Mouse (Mus musculus) bone marrow, adult 2 months (tissue): ENCODE measurements around the gene Tas2r117. TPM values are rescaled to one million over a fixed set of nuclear protein-coding genes. Genes with fewer than 3 reads are reported as not detected.

Experiments used
- H3K27ac ChIP-seq: fragments of 200-500 bp; 2 replicates; pipeline ENCODE4 v1.5.1; 2012; ENCODE audit warnings: low read depth, mild to moderate bottlenecking, control low read depth, inconsistent platforms, low read length; ENCODE audit not compliant: control insufficient read depth, poor library complexity, insufficient read depth
- H3K4me1 ChIP-seq: fragments of 200-500 bp; 2 replicates; pipeline ENCODE4 v1.6.1; 2011; ENCODE audit warnings: low read length; ENCODE audit not compliant: control insufficient read depth, insufficient read depth
- H3K4me3 ChIP-seq: fragments of 200-500 bp; replicated peaks from 2 replicates; pipeline ENCODE3; 2011; ENCODE audit warnings: mild to moderate bottlenecking, low read depth, low read length, control low read depth; ENCODE audit not compliant: control insufficient read depth
- CTCF ChIP-seq: fragments of 200-500 bp; IDR thresholded peaks from 2 replicates; pipeline ENCODE4 v1.5.1; 2011; ENCODE audit warnings: low read length, control low read depth; ENCODE audit not compliant: control insufficient read depth, insufficient read depth
- POLR2A ChIP-seq: fragments of 200-500 bp; IDR thresholded peaks from 2 replicates; pipeline ENCODE4 v1.6.1; 2011; ENCODE audit warnings: low read depth, mild to moderate bottlenecking, control low read depth, low read length, borderline replicate concordance; ENCODE audit not compliant: control insufficient read depth
- WGBS: fragments of 180-500 bp; shearing (Covaris S2); methylation state at CpG from one replicate; pipeline ENCODE4 v1.1.7; 2018; 5-methylcytosine and 5-hydroxymethylcytosine counted together
- polyA plus RNA-seq: library from polyadenylated mRNA; stranded (reverse); fragments of >200 nt; gene quantifications from 2 replicates; pipeline ENCODE4 v1.2.4, GENCODE M21; 2011; ENCODE audit warnings: low replicate concordance; ENCODE audit not compliant: missing spikeins, insufficient read depth, insufficient read length

The Tas2r117 gene
- polyA plus RNA-seq = not detected in 2 replicates

DNA sequence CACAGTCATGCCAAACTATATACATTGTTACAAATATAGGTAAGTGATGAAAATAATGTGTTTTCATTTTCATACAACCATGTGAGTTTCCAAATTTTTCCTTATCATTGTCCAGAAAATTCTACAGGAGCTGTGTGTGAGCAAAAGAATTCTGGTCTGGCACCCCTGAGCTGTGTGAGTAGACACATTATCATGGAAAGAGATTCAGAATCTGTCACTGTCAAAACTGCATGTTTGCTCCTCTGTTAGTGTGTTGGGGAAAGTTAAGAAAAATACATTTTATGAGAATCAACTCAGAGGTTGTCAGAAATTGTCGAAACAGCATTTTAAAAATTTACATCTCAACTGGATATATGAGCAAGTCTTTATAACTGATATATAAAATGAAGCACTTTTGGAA, at the start of gene Tas2r117:
Gene Tas2r117, plus strand, starts transcription at position 301 of the 400 bp plus-strand sequence.
- 74% methylated on average over 1 of the region's 1 CpGs for WGBS
- Histone ChIP-seq H3K4me3 (no peak within 1 kb of the TSS), H3K27ac (no peak within 1 kb of the TSS), H3K4me1 (no peaks in the 10 kb centered on the region)
- TF ChIP-seq CTCF (no peak), POLR2A (no peak)

DNA sequence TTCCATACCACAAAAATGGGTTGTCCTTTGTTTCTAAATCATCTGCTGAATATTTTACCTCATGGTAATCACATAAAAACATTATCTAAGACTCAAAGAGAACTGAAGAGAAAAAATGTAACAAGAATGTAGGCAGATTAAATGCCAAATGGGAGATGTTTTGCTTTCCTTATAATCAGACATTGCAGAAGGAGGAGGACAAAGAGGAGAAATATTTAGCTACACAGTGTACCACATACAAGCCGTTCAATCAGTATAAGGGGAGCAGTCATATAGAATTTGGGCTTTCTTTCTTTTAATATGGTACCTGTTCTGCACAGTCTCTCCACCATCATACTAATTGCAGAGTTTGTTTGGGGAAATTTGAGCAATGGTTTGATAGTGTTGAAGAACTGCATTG, 48.2 kb upstream of the Tas2r117 start, which contains the start of gene Tas2r124:
Gene Tas2r124, plus strand, starts transcription at position 301 of the 400 bp plus-strand sequence.
- WGBS = 68% methylated on average over 1 of the region's 1 CpGs
- no peaks in the 10 kb centered on the region for H3K4me1 ChIP-seq
- H3K4me3 ChIP-seq = no peak within 1 kb of the TSS
- no peak for TF ChIP-seq CTCF
- no peak for TF ChIP-seq POLR2A
- no peak within 1 kb of the TSS for H3K27ac ChIP-seq

DNA sequence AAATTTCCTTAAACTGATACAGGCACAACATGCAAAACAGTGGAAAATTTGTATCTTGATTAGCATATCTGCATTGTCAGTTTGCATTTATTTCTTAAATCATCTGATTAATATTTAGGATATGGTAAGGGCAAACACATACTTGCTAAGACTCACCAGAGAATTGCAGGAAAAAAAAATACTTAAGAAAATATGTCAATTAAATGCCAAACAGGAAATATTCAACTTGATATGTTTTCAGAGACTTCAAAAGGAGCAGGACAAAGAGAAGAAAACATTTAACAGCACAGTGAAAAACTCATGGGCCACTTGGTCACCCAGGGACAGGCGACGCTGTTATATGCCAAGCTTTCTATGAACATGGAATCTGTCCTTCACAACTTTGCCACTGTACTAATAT, 40.8 kb upstream of the Tas2r117 start, which contains the start of gene Tas2r102:
Gene Tas2r102, plus strand, starts transcription at position 301 of the 400 bp plus-strand sequence.
- TF ChIP-seq CTCF = no peak
- TF ChIP-seq POLR2A = no peak
- Histone ChIP-seq H3K4me1 (no peaks in the 10 kb centered on the region), H3K27ac (no peak within 1 kb of the TSS), H3K4me3 (no peak within 1 kb of the TSS)
- 87% methylated on average over 2 of the region's 2 CpGs for WGBS

GRCm38 (mm10) chr6:132778062-132778461, 24.6 kb upstream of the Tas2r117 start, which contains the start of gene Tas2r136:
Gene Tas2r136, minus strand, starts transcription at chr6:132778162.
- H3K4me1 ChIP-seq = no peaks in the 10 kb centered on the region
- no peak within 1 kb of the TSS for H3K27ac ChIP-seq

DNA sequence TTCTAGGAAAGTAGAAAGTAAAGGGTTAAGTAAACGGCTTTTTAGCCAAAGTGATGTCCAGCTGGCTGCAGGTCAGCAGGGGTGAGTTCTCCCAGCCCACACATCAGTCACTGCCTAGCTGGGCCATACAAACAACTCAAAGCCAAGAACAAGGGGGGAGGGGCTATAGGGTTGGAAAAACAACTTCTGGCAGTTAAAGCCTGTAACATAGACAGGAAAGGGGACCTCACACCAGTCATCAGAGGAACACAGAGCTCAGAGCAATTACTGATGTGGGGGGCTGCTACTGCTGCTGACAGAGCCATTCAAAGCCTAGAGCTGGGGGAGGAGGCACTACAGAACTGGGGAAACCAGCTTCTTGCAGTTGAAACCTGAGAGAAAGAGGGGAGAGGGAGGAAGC, 7.2 kb upstream of the Tas2r117 start:
- no peak for TF ChIP-seq POLR2A
- TF ChIP-seq CTCF = no peak

More at GRCm38 (mm10) chr6:132778062-132778461, 24.6 kb upstream of the Tas2r117 start, which contains the start of gene Tas2r136:
- no peak within 1 kb of the TSS for H3K4me3 ChIP-seq
- no peak for TF ChIP-seq POLR2A

DNA sequence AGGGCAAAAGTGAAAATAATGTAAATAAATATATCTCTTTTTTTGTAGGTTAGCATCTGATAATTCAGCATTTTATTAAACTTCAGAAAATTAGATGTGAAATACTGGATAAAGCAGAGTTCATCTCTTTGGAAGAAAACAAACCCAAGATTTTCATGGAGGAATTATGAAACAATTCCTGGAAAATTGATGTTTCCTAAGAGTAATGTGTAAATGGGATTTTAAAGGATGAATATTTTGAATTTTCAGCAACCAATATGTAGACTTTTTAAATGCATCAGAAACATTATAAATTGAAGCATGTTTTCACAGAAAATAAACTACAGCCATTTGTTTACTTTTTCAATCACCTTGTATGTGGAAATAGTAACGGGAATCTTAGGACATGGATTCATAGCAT, 44.2 kb downstream of the Tas2r117 start, which contains the start of gene Tas2r123:
Gene Tas2r123, plus strand, starts transcription at position 301 of the 400 bp plus-strand sequence.
- H3K4me3 ChIP-seq = no peak within 1 kb of the TSS
- no peaks in the 10 kb centered on the region for H3K4me1 ChIP-seq
- WGBS = 79% methylated on average over 1 of the region's 1 CpGs
- TF ChIP-seq CTCF (no peak), POLR2A (no peak)
- no peak within 1 kb of the TSS for H3K27ac ChIP-seq

More for the DNA sequence above, 7.2 kb upstream of the Tas2r117 start:
- WGBS = 37% methylated on average over 1 of the region's 1 CpGs
- Histone ChIP-seq H3K27ac (no peak overlapping the region), H3K4me3 (no peak overlapping the region), H3K4me1 (no peaks in the 10 kb centered on the region)

Other genes starting within 250 kb of the Tas2r117 start
- gene Prh1, start 233.0 kb upstream of the Tas2r117 start, polyA plus RNA-seq = not detected in 2 replicates
- not detected in 2 replicates for gene Prp2, start 206.9 kb upstream of the Tas2r117 start, polyA plus RNA-seq
- gene A630073D07Rik, start 151.3 kb upstream of the Tas2r117 start, polyA plus RNA-seq = not detected in 2 replicates
- gene Tas2r120, start 145.9 kb upstream of the Tas2r117 start, polyA plus RNA-seq = not detected in 2 replicates
- gene Tas2r121, start 101.8 kb upstream of the Tas2r117 start, polyA plus RNA-seq = not detected in 2 replicates
- gene Tas2r122, start 90.9 kb upstream of the Tas2r117 start, polyA plus RNA-seq = not detected in 2 replicates
- gene Tas2r115, start 64.8 kb upstream of the Tas2r117 start, polyA plus RNA-seq = not detected in 2 replicates
- gene Tas2r124, start 48.1 kb upstream of the Tas2r117 start, polyA plus RNA-seq = not detected in 2 replicates
- not detected in 2 replicates for gene Tas2r102, start 40.7 kb upstream of the Tas2r117 start, polyA plus RNA-seq
- gene Tas2r136, start 24.7 kb upstream of the Tas2r117 start, polyA plus RNA-seq = not detected in 2 replicates
- gene Tas2r123, start 44.3 kb downstream of the Tas2r117 start, polyA plus RNA-seq = not detected in 2 replicates
- not detected in 2 replicates for gene Tas2r116, start 52.6 kb downstream of the Tas2r117 start, polyA plus RNA-seq
- gene Tas2r110, start 65.2 kb downstream of the Tas2r117 start, polyA plus RNA-seq = not detected in 2 replicates
- gene Tas2r113, start 90.2 kb downstream of the Tas2r117 start, polyA plus RNA-seq = not detected in 2 replicates
- gene Tas2r125, start 106.8 kb downstream of the Tas2r117 start, polyA plus RNA-seq = not detected in 2 replicates
- gene Tas2r129, start 148.3 kb downstream of the Tas2r117 start, polyA plus RNA-seq = not detected in 2 replicates
- gene Tas2r131, start 155.1 kb downstream of the Tas2r117 start, polyA plus RNA-seq = not detected in 2 replicates
- gene Tas2r109, start 178.1 kb downstream of the Tas2r117 start, polyA plus RNA-seq = not detected in 2 replicates
- gene Tas2r103, start 234.3 kb downstream of the Tas2r117 start, polyA plus RNA-seq = not detected in 2 replicates